Mouse (Mus musculus): ENCODE results near the gene Hoxa2. TPM values are rescaled to one million over a fixed set of nuclear protein-coding genes. Genes with fewer than 3 reads are reported as not detected.

Gene Hoxa2
- total RNA-seq, 1 experiment from 2014 or later: not detected

DNA sequence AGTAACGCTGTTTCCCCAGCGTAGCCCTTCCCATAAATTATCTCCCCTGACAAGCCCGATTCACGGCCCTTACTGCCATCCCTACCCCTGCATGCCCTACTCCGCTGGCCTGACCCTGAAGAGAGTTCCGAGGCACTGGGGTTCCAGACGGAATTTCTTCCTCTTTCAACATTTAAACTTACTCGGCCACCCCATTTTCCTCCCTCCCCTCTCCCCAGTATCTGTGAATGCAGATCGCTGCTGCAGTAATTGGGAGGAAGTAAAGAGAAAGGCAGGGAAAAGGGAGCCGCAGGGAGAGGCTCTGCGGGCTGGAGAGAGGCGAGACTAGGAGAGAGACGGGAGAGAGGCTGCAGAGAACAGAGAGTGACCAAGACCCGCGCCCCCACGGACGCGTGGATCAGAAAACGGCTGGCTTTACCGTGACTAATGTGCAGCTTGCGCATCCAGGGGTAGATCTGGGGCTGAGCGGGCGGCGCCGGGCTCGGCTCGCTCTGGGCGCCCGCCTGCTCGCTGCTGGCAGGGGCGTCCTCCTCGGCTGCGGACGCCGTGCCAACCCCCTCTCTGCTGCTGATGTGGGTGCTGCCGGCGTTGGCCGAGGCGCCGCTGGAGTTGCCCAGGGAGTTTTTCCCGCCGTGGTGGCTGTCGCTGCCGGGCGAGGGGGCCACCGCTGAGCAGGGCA, 38.9 kb upstream of the Hoxa2 start:
- ATAC-seq (ENCODE audit: extremely low read depth, insufficient number of reproducible peaks, low FRiP score, poor library complexity, severe bottlenecking): no peak

- ATAC-seq (ENCODE audit: extremely low read depth, insufficient number of reproducible peaks, low FRiP score, poor library complexity, severe bottlenecking): no peak
Observed at GRCm38 (mm10) chr6:52203121-52203370, 38.4 kb upstream of the Hoxa2 start.

GRCm38 (mm10) chr6:52202362-52203120, 37.9 kb upstream of the Hoxa2 start:
- no peak for ATAC-seq (ENCODE audit: extremely low read depth, insufficient number of reproducible peaks, low FRiP score, poor library complexity, severe bottlenecking)

DNA sequence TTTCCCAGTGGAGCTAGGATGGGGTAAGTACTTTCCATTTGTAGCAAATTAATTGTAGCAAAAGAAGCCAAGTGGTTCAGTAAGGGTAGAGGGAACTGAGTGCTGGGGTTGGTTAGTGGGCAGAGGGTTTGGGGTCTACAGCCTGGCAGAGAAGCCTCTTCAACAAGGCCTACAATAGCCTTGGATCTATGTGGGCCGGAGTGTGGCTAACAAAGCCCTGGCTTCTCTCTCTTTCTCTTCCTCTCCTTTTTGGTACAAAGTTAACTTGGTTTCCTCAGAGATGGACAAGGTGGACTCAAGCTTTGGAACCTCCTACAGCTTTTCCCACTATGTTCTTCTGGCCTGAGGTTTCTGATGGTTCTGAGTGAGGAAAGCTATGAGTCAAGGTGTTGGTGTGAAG, 36.6 kb upstream of the Hoxa2 start:
- no peak for ATAC-seq (ENCODE audit: extremely low read depth, insufficient number of reproducible peaks, low FRiP score, poor library complexity, severe bottlenecking)

DNA sequence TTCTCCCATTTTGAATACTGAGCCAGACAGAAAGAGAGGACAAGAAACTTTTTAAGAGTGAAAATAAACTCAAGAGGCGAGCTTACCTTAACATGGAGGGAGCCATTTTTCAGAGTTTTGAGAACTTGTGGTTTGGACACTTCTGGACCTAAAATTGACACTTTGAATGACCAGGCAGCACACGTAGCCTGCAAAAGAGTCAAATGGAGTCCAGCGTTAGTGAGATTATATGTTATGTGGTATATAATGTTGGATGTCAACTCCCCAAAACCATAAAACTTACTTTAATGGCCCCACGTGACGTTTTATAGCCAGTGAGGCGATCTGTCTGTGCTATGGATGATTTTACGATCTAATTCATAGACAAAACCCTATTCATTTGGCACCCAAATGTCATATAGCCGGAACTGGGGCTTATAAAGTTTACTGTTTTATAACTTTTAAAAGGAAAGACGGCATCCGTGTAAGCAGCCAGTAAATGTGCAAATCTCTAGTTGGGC, 36.2 kb upstream of the Hoxa2 start:
- no peak for ATAC-seq (ENCODE audit: extremely low read depth, insufficient number of reproducible peaks, low FRiP score, poor library complexity, severe bottlenecking)

GRCm38 (mm10) chr6:52200073-52200750, 35.6 kb upstream of the Hoxa2 start:
- ATAC-seq (ENCODE audit: extremely low read depth, insufficient number of reproducible peaks, low FRiP score, poor library complexity, severe bottlenecking): no peak

GRCm38 (mm10) chr6:52197271-52197670, 32.6 kb upstream of the Hoxa2 start:
- ATAC-seq (ENCODE audit: extremely low read depth, insufficient number of reproducible peaks, low FRiP score, poor library complexity, severe bottlenecking): no peak

GRCm38 (mm10) chr6:52196811-52197210, 32.2 kb upstream of the Hoxa2 start:
- no peak for ATAC-seq (ENCODE audit: extremely low read depth, insufficient number of reproducible peaks, low FRiP score, poor library complexity, severe bottlenecking)

GRCm38 (mm10) chr6:52194690-52195089, 30.1 kb upstream of the Hoxa2 start:
- no peak for ATAC-seq (ENCODE audit: extremely low read depth, insufficient number of reproducible peaks, low FRiP score, poor library complexity, severe bottlenecking)

DNA sequence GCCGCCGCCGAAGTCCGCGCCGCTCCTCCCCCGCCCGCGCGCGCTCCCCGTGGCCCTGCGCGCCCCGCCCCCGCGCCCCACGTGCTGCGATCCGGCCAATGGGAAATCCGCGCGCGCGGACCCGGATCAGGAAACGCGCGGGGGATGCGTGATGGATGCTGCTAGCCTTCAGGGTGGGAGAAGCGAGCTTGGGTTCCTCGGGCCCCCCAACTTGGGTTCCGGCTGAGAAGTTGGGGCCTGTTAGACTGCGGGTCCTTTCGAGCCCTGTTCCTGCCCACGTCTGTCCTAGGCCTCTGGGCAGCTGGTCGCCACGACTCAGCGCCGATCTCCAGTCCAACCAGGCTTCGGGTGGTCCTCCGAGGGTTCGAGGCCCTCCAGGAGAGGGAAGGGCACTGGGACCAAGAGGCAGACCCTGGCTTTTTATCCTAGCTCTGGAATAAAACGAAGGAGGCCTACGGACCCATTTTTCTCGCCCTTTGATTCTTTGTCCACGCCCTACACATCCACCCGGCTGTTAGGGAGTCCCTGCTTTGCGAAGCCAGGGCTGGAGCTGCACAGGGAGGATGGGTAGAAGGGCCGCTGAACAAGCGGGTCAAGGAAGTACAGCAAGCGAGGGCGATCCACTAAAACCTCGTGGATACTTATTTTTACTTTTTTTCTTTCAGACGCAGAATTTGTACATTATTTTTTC, 27.4 kb upstream of the Hoxa2 start:
- ATAC-seq (ENCODE audit: extremely low read depth, insufficient number of reproducible peaks, low FRiP score, poor library complexity, severe bottlenecking): peak; percentile 71

DNA sequence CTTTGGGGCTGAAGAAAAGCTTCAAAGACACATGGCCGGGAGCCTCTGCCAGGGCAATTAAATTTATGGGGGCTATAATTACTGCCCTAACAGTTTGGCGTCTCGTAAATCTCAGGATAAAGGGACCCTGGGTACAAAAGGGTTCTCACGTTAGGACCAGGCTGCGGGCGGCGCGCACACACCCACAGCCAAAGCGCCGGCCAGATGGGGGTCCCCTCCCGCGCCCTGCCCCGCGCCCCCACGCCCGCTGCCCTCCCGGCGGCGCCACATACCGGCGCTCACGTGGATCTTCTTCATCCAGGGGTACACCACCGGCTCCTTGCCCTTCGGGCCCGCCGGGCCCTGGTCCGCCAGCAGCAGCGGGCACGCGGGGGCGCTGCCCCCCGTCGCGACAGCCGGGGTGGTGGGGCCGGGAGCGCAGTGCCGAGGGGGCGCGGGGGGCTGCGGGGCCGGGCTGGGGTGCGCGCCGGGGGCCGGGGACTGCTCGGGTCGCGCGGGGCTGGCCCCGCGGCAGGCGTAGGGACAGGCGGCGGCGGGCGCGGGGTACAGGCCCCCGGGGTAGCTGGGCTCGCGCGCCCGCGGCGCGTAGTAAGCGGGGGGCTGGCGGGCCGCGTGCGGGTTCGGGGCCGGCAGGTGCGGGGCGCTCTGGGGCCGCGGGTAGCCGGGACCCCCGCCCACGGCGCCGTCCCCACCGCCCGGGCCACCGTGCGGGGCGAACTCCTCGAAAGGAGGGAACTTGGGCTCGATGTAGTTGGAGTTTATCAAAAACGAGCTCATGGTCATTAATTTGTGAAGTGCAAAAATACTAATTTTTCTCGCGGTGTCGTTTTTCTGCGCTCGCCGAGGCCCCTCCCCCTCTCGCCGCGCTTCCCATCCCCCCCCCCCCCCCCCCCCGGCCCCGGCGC, 26.5 kb upstream of the Hoxa2 start, which contains the start of gene Hoxa4:
TSS of gene Hoxa4 (minus strand) at position 848 of the 905 bp plus-strand sequence.
- ATAC-seq (ENCODE audit: extremely low read depth, insufficient number of reproducible peaks, low FRiP score, poor library complexity, severe bottlenecking): no peak

DNA sequence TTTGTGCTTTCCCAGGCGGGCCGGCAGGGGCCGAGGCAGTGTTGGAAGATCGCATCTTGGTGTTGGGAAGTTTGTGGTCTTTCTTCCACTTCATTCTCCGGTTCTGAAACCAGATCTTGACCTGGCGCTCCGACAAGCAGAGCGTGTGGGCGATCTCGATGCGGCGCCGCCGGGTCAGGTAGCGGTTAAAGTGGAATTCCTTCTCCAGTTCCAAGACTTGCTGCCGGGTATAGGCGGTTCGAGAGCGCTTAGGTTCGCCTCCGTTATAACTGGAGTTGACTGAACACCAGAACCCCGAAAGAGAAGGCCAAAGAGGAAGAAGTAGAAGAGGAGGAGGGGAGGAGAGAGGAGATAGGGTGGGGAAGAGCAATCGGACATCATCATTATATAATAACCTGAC, 25.8 kb upstream of the Hoxa2 start:
- no peak for ATAC-seq (ENCODE audit: extremely low read depth, insufficient number of reproducible peaks, low FRiP score, poor library complexity, severe bottlenecking)

DNA sequence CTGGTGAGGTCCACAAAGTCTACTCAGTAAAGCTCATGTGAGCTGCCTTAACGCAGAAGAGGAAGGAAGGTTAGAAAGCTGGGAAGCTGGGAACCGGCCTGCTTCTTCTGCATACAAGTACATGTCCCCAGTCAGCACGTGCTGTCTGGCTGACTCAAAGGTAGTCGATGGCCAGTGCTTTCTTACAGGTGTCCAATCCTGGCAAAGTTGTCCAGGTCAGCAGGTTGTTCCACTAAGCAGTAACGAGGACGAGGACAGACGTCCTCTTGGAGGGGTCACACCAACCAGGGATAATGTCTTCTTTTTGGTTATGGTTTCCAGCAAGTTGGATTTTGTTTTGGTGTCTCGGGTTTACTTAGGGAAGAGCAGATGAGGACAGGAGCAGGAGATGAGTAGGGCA, 25.3 kb upstream of the Hoxa2 start:
- ATAC-seq (ENCODE audit: extremely low read depth, insufficient number of reproducible peaks, low FRiP score, poor library complexity, severe bottlenecking): no peak

DNA sequence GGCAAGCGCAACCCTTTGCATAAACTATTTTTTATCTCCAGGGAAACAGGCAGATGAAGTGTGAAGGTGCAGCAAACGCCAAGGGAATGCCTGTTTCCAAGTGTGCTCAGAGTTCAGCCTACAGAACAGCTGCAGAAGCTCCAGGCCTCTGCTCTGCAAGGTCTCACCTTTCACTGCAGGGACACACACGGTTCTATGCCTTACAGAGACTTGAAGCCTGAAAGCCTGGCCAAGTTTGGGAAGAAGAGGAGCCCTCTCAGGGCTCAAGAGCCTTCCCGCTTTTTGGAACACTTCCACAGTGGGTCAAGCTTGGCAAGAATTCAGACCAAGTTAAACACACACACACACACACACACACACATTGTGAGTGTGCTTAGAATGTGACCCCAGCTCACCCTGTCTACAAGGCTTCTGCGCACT, 24.6 kb upstream of the Hoxa2 start:
- no peak for ATAC-seq (ENCODE audit: extremely low read depth, insufficient number of reproducible peaks, low FRiP score, poor library complexity, severe bottlenecking)

- ATAC-seq (ENCODE audit: extremely low read depth, insufficient number of reproducible peaks, low FRiP score, poor library complexity, severe bottlenecking): no peak
Observed at GRCm38 (mm10) chr6:52186500-52186899, 21.9 kb upstream of the Hoxa2 start.

DNA sequence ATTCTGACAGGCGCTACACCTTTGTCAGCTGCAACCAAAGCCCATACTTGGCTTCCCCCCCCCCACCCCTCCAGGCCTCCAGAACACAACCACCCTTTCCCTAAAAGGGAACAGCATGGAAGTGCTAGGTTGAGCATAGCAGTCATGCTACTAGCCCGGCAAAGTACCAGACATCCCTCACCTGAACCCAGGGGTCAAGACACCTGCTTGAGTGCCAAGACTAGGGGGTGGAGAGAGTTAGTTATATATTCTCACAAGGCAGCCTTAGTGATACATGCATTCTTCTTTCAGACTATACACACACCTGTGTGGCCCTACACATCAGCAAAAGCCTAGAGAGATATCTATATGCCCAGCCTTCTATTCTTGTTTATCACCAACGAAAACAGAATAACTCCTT, 21.2 kb upstream of the Hoxa2 start:
- ATAC-seq (ENCODE audit: extremely low read depth, insufficient number of reproducible peaks, low FRiP score, poor library complexity, severe bottlenecking): no peak

- no peak for ATAC-seq (ENCODE audit: extremely low read depth, insufficient number of reproducible peaks, low FRiP score, poor library complexity, severe bottlenecking)
Observed at GRCm38 (mm10) chr6:52185222-52185621, 20.6 kb upstream of the Hoxa2 start.

GRCm38 (mm10) chr6:52184668-52185067, 20.0 kb upstream of the Hoxa2 start:
- ATAC-seq (ENCODE audit: extremely low read depth, insufficient number of reproducible peaks, low FRiP score, poor library complexity, severe bottlenecking): no peak
